ENCODE assay signal across 8 mouse cellular contexts in the genomic region with DNA sequence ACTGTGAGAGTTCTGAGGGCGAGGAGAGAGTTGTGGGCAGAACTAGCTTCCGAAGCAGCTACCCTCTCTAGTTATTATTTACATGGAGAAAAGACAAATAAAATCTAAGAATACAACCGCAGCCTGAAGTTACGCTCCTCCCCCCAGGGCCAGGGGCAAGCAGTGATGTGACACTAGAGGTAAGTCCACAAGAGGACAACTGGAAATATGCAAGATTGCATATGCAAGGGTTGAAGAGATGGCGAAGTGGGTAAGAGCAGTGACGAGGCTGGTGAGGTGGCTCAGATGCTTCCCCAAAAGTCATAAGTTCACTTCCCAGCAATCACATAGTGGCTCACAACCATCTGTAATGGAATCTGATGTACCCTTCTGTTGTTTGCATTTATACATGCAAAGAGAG. TPM values are rescaled to one million over a fixed set of nuclear protein-coding genes. Genes with fewer than 3 reads are reported as not detected.
DNase-seq lines count a peak whose midpoint lies in the region; ATAC-seq lines count a peak whose summit lies in the region.

No protein-coding gene starts in this region.

- no peak for ATAC-seq in heart, embryonic 15.5 days (replicated peaks; ENCODE audit: insufficient number of reproducible peaks, insufficient read depth, low FRiP score, low read depth)
- no peak for ATAC-seq in forebrain, embryonic 15.5 days (replicated peaks)

- no peaks in the 10 kb centered on the region for H3K9me3 ChIP-seq in heart, embryonic 15.5 days (replicated peaks)
- no peaks in the 10 kb centered on the region for H3K9me3 ChIP-seq in forebrain, embryonic 15.5 days

- peaks cover 17% of the 10 kb centered on the region; the same call in 1 of the 2 replicates for H3K36me3 ChIP-seq in heart, embryonic 15.5 days
- H3K36me3 ChIP-seq in forebrain, embryonic 15.5 days = peaks cover 16% of the 10 kb centered on the region; the same call in 1 of the 2 replicates

- peaks cover 15% of the 10 kb centered on the region for H3K4me1 ChIP-seq in heart, embryonic 15.5 days (replicated peaks)
- H3K4me1 ChIP-seq in forebrain, embryonic 15.5 days = peaks cover 18% of the 10 kb centered on the region

- intact Hi-C loops in heart, postnatal 36 days (cut with DNase I) = loop anchor here (2.0 kb wide), 3 partner anchors 24 to 64 kb away; partner anchors contain the start of gene Usp21

- no peaks in the 10 kb centered on the region for H3K27me3 ChIP-seq in heart, embryonic 15.5 days
- H3K27me3 ChIP-seq in forebrain, embryonic 15.5 days = no peaks in the 10 kb centered on the region

- DNase-seq in heart, postnatal 36 days = no peak
- peak; percentile 26 for DNase-seq in CD4-positive helper T cell, adult 2 months (ENCODE audit: low read depth, low spot score)
- DNase-seq in lung, postnatal 36 days = peak; percentile 29
- no peak for DNase-seq in embryo, embryonic 10.5 days (ENCODE audit: low spot score)
- no peak for DNase-seq in kidney, adult 18-20 months
- DNase-seq in spleen, postnatal 36 days (ENCODE audit: low spot score in 2 of 2) = no peak

- peak overlapping the region; percentile 94 for H3K27ac ChIP-seq in heart, embryonic 15.5 days
- H3K27ac ChIP-seq in forebrain, embryonic 15.5 days (replicated peaks) = peak overlapping the region; percentile 75

- peak overlapping the region; percentile 56 for H3K9ac ChIP-seq in heart, embryonic 15.5 days
- H3K9ac ChIP-seq in forebrain, embryonic 15.5 days (replicated peaks) = no peak overlapping the region

- H3K4me2 ChIP-seq in heart, embryonic 15.5 days = peak overlapping the region; percentile 81
- H3K4me2 ChIP-seq in forebrain, embryonic 15.5 days (replicated peaks) = peak overlapping the region; percentile 79

- H3K4me3 ChIP-seq in heart, embryonic 15.5 days = peak overlapping the region; percentile 60
- H3K4me3 ChIP-seq in forebrain, embryonic 15.5 days = peak overlapping the region; percentile 66; the same call in 1 of the 2 replicates

- 79% methylated on average over 6 of the region's 6 CpGs for WGBS in heart, embryonic 15.5 days
- 85% methylated on average over 6 of the region's 6 CpGs for WGBS in forebrain, embryonic 15.5 days

RNA-seq across cellular contexts. Expression of gene Tomm40l, which starts 0.9 kb away (rescaled TPM):
- 55.6 and 57.9 TPM in 2 replicates for polyA plus RNA-seq in heart, embryonic 15.5 days (2015; fragmentation: Nextera tagmentation; extraction: Ambion mirVana)
- total RNA-seq in heart, postnatal 36 days (2021) = 10 to 100 TPM; 81.8 to 82.7 TPM
- polyA plus RNA-seq in forebrain, embryonic 15.5 days (2015; fragmentation: Nextera tagmentation; extraction: Ambion mirVana) = 42.0 and 46.6 TPM in 2 replicates

RNA-seq across cellular contexts. Expression of gene Apoa2, which starts 1.7 kb away (rescaled TPM):
- polyA plus RNA-seq in heart, embryonic 15.5 days (2015; fragmentation: Nextera tagmentation; extraction: Ambion mirVana) = 9.2 and 43.9 TPM in 2 replicates
- 1 to 10 TPM in 1 of 2 experiments, under 1 TPM in 1; 0.75 to 2.0 TPM for total RNA-seq in heart, postnatal 36 days (2021)
- 1.8 and 4.2 TPM in 2 replicates for polyA plus RNA-seq in forebrain, embryonic 15.5 days (2015; fragmentation: Nextera tagmentation; extraction: Ambion mirVana)

RNA-seq across cellular contexts. Expression of gene Nr1i3, which starts 9.4 kb away (rescaled TPM):
- 0.33 and 0.35 TPM in 2 replicates for polyA plus RNA-seq in heart, embryonic 15.5 days (2015; fragmentation: Nextera tagmentation; extraction: Ambion mirVana)
- under 1 TPM in 1 of 2 experiments, not detected in 1; 0.08 TPM for total RNA-seq in heart, postnatal 36 days (2021)
- polyA plus RNA-seq in forebrain, embryonic 15.5 days (2015; fragmentation: Nextera tagmentation; extraction: Ambion mirVana) = 0.22 and 0.38 TPM in 2 replicates

RNA-seq across cellular contexts. Expression of gene Fcer1g, which starts 11.0 kb away (rescaled TPM):
- polyA plus RNA-seq in heart, embryonic 15.5 days (2015; fragmentation: Nextera tagmentation; extraction: Ambion mirVana) = 28.0 and 44.6 TPM in 2 replicates
- 10 to 100 TPM; 13.3 to 16.3 TPM for total RNA-seq in heart, postnatal 36 days (2021)
- polyA plus RNA-seq in forebrain, embryonic 15.5 days (2015; fragmentation: Nextera tagmentation; extraction: Ambion mirVana) = 19.6 and 22.0 TPM in 2 replicates

RNA-seq across cellular contexts. Expression of gene Adamts4, which starts 27.1 kb away (rescaled TPM):
- 5.2 and 6.0 TPM in 2 replicates for polyA plus RNA-seq in heart, embryonic 15.5 days (2015; fragmentation: Nextera tagmentation; extraction: Ambion mirVana)
- total RNA-seq in heart, postnatal 36 days (2021) = under 1 TPM; 0.50 to 0.92 TPM
- polyA plus RNA-seq in forebrain, embryonic 15.5 days (2015; fragmentation: Nextera tagmentation; extraction: Ambion mirVana) = 8.1 and 8.3 TPM in 2 replicates

Comparison
In these comparisons a context has a peak if more than half of its experiments do, and no peak if none do; other contexts are left out.
1. DNase-seq: peak in CD4-positive helper T cell, adult 2 months (single experiment) and lung, postnatal 36 days (single experiment); none in heart, postnatal 36 days (0 of 2), embryo, embryonic 10.5 days (single experiment), kidney, adult 18-20 months (single experiment) and spleen, postnatal 36 days (0 of 2).